Mouse (Mus musculus): ENCODE data around the gene Palb2. TPM values are rescaled to one million over a fixed set of nuclear protein-coding genes. Genes with fewer than 3 reads are reported as not detected.

Gene Palb2
- 1.7 TPM for polyA plus RNA-seq (2015; fragmentation: Illumina TruSeq; extraction: RNeasy Lipid Tissue Mini Kit (QIAGEN cat#74804); ENCODE audit: low read depth, low replicate concordance)

DNA sequence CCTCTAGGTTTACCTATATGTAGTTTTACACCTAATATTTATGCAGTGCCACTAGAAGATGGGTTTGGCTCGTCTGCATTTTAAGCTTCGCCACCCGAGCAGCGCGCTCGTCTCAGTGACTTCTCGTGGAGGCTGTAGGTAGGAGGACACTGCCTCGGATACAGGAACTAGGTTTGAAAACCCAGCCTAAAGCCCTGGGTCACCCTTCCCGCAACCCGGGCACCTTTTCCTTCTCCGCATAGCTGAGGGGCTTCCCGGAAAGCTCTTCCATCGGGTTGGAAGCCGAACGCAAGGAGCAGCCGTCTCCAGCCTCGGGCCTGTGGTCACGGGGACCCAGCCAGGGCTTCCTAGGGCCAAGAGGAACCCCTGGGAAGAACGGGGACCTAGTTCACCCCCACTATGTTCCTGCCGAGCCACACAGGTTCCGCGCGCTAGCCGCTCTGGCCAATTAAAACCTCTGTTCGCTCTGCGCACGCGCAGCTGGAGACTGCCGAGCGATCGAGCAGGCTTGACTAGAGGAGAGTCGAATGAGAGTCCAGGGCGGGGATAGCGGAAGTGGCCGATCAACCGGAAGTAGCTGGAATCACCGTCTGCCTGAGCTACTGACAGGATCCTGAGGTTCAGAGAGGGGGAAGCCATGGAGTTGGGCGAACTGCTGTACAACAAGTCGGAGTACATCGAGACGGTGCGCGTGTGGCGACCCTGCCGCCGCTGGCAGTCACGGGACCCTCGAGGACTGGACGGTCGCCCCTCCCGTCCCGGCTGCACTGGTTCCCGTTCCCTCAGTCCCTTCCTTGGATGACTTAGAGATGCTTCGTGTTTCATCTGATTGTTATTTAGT lies at the start of gene Palb2, which contains the start of gene Dctn5:
Palb2 (minus strand) TSS at position 489 of the 841 bp plus-strand sequence.
Dctn5 (plus strand) TSS at position 545 of the 841 bp plus-strand sequence.

DNA sequence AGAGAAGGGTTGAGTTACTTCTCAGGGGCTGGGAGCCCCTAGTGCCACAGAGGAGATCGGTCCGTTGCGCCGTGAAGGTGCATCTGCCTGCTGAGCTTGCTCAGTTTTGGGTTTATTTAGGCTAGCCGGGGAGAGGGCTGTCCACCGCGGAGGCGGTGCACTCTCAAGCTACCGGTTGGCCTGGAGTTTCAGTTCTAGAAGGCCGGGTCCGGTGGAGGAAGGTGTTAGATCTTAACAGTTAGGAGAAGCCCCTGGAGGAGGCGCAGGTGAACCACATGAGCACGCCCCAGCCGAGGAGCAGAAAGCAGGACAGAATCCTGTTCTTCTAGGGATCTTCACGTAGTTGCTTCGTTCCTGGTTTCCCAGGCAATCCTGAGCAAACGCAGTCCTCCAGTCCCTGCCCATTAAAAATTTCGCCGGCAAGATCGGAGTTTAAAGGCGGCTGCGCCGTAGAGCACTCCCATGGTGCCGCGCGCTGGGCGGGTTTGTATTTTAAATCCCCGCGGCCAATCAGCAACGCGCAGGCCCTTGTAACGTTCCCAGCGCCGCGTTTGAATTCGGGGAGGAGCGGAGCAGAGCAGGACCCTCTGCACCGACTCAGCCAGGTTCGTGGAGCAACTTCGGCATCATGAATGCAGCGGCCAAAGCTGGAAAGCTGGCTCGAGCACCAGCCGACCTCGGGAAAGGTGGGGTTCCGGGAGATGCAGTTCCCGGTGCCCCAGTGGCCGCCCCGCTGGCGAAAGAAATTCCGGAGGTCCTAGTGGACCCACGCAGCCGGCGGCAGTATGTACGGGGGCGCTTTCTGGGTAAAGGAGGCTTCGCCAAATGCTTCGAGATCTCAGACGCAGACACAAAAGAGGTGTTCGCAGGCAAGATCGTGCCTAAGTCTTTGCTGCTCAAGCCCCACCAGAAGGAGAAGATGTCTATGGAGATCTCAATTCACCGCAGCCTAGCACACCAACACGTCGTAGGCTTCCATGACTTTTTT lies 26.4 kb upstream of the Palb2 start, which contains the start of gene Plk1:
Plk1 (plus strand) TSS at position 525 of the 988 bp plus-strand sequence.

DNA sequence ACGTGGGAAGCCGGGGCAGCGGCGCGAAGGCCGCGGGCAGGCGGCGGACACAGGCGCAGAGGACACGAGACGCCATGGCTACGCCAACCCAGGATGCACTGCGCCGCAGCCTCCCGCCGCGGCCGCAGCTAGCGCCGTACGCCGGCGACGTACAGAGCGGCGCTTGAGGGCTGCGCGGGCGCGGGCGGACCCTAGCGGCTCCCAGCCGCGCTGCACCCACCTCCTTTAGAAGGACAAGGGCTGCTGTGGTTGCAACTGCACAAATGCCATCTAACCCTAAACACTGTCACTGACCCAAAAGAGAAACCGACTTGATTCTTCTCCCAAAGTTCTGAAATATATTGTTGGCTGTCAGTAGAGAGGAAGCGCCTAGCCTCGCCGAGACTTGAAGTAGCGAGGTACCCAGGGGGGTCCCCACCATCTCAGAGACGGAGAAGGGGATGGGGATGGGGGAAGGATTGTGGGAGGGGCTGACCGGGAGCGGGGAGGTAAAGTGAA lies 31.0 kb downstream of the Palb2 start, which contains the start of gene Ndufab1:
Ndufab1 (minus strand) TSS at position 140 of the 498 bp plus-strand sequence.

DNA sequence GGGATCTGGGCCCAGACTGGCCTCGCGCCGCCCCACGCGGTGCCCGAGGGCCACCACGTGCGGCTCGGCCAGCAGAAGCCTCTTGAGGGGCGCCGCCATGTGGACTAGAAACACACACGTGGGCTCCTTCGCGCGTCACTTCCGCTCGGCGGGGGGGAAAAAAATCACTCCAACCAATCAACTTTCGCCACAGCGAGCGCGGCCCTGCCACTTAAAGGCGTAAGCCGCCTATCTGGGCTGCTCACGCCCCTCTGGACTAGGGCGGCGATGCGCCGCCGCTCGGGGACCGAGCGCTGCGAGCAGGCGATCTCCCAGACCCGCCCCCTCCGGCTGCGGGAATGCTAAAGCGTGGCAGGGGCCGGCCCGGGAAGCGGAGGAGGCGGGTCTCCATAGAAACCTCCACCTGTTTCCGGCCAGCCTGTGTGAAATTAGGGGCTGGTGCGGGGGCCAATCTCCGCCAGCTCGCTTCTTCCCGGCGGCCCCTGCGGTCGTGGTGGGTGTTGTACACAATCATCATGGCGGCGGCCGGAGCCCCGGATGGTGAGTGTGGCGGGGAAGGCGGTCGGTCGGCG lies 65.8 kb downstream of the Palb2 start, which contains the start of the genes Ubfd1 and Ears2:
Ubfd1 (plus strand) TSS at position 231 of the 572 bp plus-strand sequence.
Ears2 (minus strand) TSS at position 319 of the 572 bp plus-strand sequence.

Other genes with a start within 250 kb of the Palb2 start
- gene Cog7, start 151.3 kb downstream of the Palb2 start, polyA plus RNA-seq (2015; fragmentation: Illumina TruSeq; extraction: RNeasy Lipid Tissue Mini Kit (QIAGEN cat#74804); ENCODE audit: low read depth, low replicate concordance): 30.6 TPM
- 22.3 TPM for gene Gga2, start 111.8 kb downstream of the Palb2 start, polyA plus RNA-seq (2015; fragmentation: Illumina TruSeq; extraction: RNeasy Lipid Tissue Mini Kit (QIAGEN cat#74804); ENCODE audit: low read depth, low replicate concordance)
- gene Ubfd1, start 65.8 kb downstream of the Palb2 start, polyA plus RNA-seq (2015; fragmentation: Illumina TruSeq; extraction: RNeasy Lipid Tissue Mini Kit (QIAGEN cat#74804); ENCODE audit: low read depth, low replicate concordance): 31.3 TPM
- gene Ears2, start 65.7 kb downstream of the Palb2 start, polyA plus RNA-seq (2015; fragmentation: Illumina TruSeq; extraction: RNeasy Lipid Tissue Mini Kit (QIAGEN cat#74804); ENCODE audit: low read depth, low replicate concordance): 5.2 TPM
- 483 TPM for gene Ndufab1, start 31.1 kb downstream of the Palb2 start, polyA plus RNA-seq (2015; fragmentation: Illumina TruSeq; extraction: RNeasy Lipid Tissue Mini Kit (QIAGEN cat#74804); ENCODE audit: low read depth, low replicate concordance)
- gene Dctn5, start 56 bp upstream of the Palb2 start, polyA plus RNA-seq (2015; fragmentation: Illumina TruSeq; extraction: RNeasy Lipid Tissue Mini Kit (QIAGEN cat#74804); ENCODE audit: low read depth, low replicate concordance): 141 TPM
- gene Plk1, start 26.5 kb upstream of the Palb2 start, polyA plus RNA-seq (2015; fragmentation: Illumina TruSeq; extraction: RNeasy Lipid Tissue Mini Kit (QIAGEN cat#74804); ENCODE audit: low read depth, low replicate concordance): 0.54 TPM
- gene Ern2, start 53.2 kb upstream of the Palb2 start, polyA plus RNA-seq (2015; fragmentation: Illumina TruSeq; extraction: RNeasy Lipid Tissue Mini Kit (QIAGEN cat#74804); ENCODE audit: low read depth, low replicate concordance): 0.15 TPM
- gene Chp2, start 86.5 kb upstream of the Palb2 start, polyA plus RNA-seq (2015; fragmentation: Illumina TruSeq; extraction: RNeasy Lipid Tissue Mini Kit (QIAGEN cat#74804); ENCODE audit: low read depth, low replicate concordance): 3.5 TPM
- 650 TPM for gene Prkcb, start 155.8 kb upstream of the Palb2 start, polyA plus RNA-seq (2015; fragmentation: Illumina TruSeq; extraction: RNeasy Lipid Tissue Mini Kit (QIAGEN cat#74804); ENCODE audit: low read depth, low replicate concordance)